Mouse (Mus musculus) liver, adult 10 weeks (tissue): ENCODE measurements around the gene Rasgrp4. TPM values are rescaled to one million over a fixed set of nuclear protein-coding genes. Genes with fewer than 3 reads are reported as not detected.

Source experiments
- polyA plus RNA-seq: library from polyadenylated mRNA; stranded (reverse); fragments of 350-450 nt; fragmentation: Illumina TruSeq; extraction: RNeasy Lipid Tissue Mini Kit (QIAGEN cat#74804); gene quantifications from one replicate; pipeline ENCODE4 v1.2.3, GENCODE M21; 2014; ENCODE audit warnings: low read depth, low replicate concordance

Rasgrp4 gene
- 0.11 TPM for polyA plus RNA-seq

GRCm38 (mm10) chr7:29134693-29135386, at the start of gene Rasgrp4:
Rasgrp4 (plus strand) TSS chr7:29134851.

GRCm38 (mm10) chr7:29124970-29125369, 9.7 kb upstream of the Rasgrp4 start, which contains the start of gene Ryr1:
Ryr1 (minus strand) TSS chr7:29125179.

GRCm38 (mm10) chr7:29155838-29156782, 21.5 kb downstream of the Rasgrp4 start, which contains the start of gene Fam98c:
Fam98c (minus strand) TSS chr7:29156234.

GRCm38 (mm10) chr7:29170066-29170754, 35.6 kb downstream of the Rasgrp4 start, which contains the start of the genes Ggn and Spred3:
Ggn (plus strand) TSS chr7:29170210.
Spred3 (minus strand) TSS chr7:29170411.

GRCm38 (mm10) chr7:29180077-29180853, 45.6 kb downstream of the Rasgrp4 start, which contains the start of gene Psmd8:
Psmd8 (minus strand) TSS chr7:29180701.

Other genes starting within 250 kb of the Rasgrp4 start
- 18.6 TPM for gene Actn4, start 172.5 kb upstream of the Rasgrp4 start, polyA plus RNA-seq
- 9.8 TPM for gene Eif3k, start 153.0 kb upstream of the Rasgrp4 start, polyA plus RNA-seq
- gene Map4k1, start 152.8 kb upstream of the Rasgrp4 start, polyA plus RNA-seq, result not detected
- not detected for gene Ryr1, start 9.7 kb upstream of the Rasgrp4 start, polyA plus RNA-seq
- gene Fam98c, start 21.4 kb downstream of the Rasgrp4 start, polyA plus RNA-seq, result 2.1 TPM
- gene Ggn, start 35.4 kb downstream of the Rasgrp4 start, polyA plus RNA-seq, result not detected
- gene Spred3, start 35.6 kb downstream of the Rasgrp4 start, polyA plus RNA-seq, result 0.66 TPM
- 69.6 TPM for gene Psmd8, start 45.9 kb downstream of the Rasgrp4 start, polyA plus RNA-seq
- gene Catsperg1, start 79.2 kb downstream of the Rasgrp4 start, polyA plus RNA-seq, result not detected
- gene Kcnk6, start 97.7 kb downstream of the Rasgrp4 start, polyA plus RNA-seq, result 1.7 TPM
- gene Yif1b, start 103.5 kb downstream of the Rasgrp4 start, polyA plus RNA-seq, result 1.0 TPM
- 4.4 TPM for gene 2200002D01Rik, start 113.6 kb downstream of the Rasgrp4 start, polyA plus RNA-seq
- gene Spint2, start 147.1 kb downstream of the Rasgrp4 start, polyA plus RNA-seq, result 13.1 TPM
- gene Ppp1r14a, start 154.5 kb downstream of the Rasgrp4 start, polyA plus RNA-seq, result not detected
- not detected for gene Dpf1, start 169.1 kb downstream of the Rasgrp4 start, polyA plus RNA-seq